Mouse (Mus musculus): ENCODE results near the gene Rnf215. TPM values are rescaled to one million over a fixed set of nuclear protein-coding genes. Genes with fewer than 3 reads are reported as not detected.

The Rnf215 gene
- polyA plus RNA-seq, 1 experiment = 9.1 TPM

- H3K36me3 ChIP-seq (replicated peaks; ENCODE audit: low read length) = peaks cover 18% of the 10 kb centered on the region
- peaks cover 35% of the 10 kb centered on the region for H3K4me1 ChIP-seq
- TF ChIP-seq GATA1 (IDR thresholded peaks at IDR 0.05; ENCODE audit: borderline replicate concordance, low read length) = no peak
- no peak for TF ChIP-seq FLI1 (IDR thresholded peaks at IDR 0.05; ENCODE audit: low read length)
- H3K9me3 ChIP-seq = no peaks in the 10 kb centered on the region
- H3K4me3 ChIP-seq (replicated peaks) = peak within 1 kb of the TSS; percentile 94
- peaks cover 13% of the 10 kb centered on the region for H3K27me3 ChIP-seq (replicated peaks)
Observed at GRCm38 (mm10) chr11:4186486-4187317, 51.7 kb downstream of the Rnf215 start, which contains the start of gene Tbc1d10a. TSS of gene Tbc1d10a (plus strand) at chr11:4186789.

- TF ChIP-seq FLI1 (IDR thresholded peaks at IDR 0.05; ENCODE audit: low read length) (no peak), GATA1 (IDR thresholded peaks at IDR 0.05; ENCODE audit: borderline replicate concordance, low read length) (no peak)
- Histone ChIP-seq H3K9me3 (no peaks in the 10 kb centered on the region), H3K36me3 (replicated peaks; ENCODE audit: low read length) (peaks cover 13% of the 10 kb centered on the region), H3K4me3 (replicated peaks) (peak overlapping the region; percentile 94), H3K4me1 (peaks cover 36% of the 10 kb centered on the region), H3K27me3 (replicated peaks) (peaks cover 16% of the 10 kb centered on the region)
Observed at GRCm38 (mm10) chr11:4187318-4187700, 52.3 kb downstream of the Rnf215 start.

GRCm38 (mm10) chr11:4189182-4189581 lies 54.2 kb downstream of the Rnf215 start:
- no peaks in the 10 kb centered on the region for H3K9me3 ChIP-seq
- peaks cover 3% of the 10 kb centered on the region for H3K36me3 ChIP-seq (replicated peaks; ENCODE audit: low read length)
- H3K4me1 ChIP-seq = peaks cover 50% of the 10 kb centered on the region
- TF ChIP-seq FLI1 (IDR thresholded peaks at IDR 0.05; ENCODE audit: low read length) (no peak), GATA1 (IDR thresholded peaks at IDR 0.05; ENCODE audit: borderline replicate concordance, low read length) (no peak)
- H3K27me3 ChIP-seq (replicated peaks) = peaks cover 20% of the 10 kb centered on the region
- no peak overlapping the region for H3K4me3 ChIP-seq (replicated peaks)

GRCm38 (mm10) chr11:4190677-4191076 lies 55.7 kb downstream of the Rnf215 start:
- H3K9me3 ChIP-seq = no peaks in the 10 kb centered on the region
- H3K4me3 ChIP-seq (replicated peaks) = no peak overlapping the region
- H3K27me3 ChIP-seq (replicated peaks) = peaks cover 20% of the 10 kb centered on the region
- TF ChIP-seq GATA1 (IDR thresholded peaks at IDR 0.05; ENCODE audit: borderline replicate concordance, low read length) (no peak), FLI1 (IDR thresholded peaks at IDR 0.05; ENCODE audit: low read length) (no peak)
- peaks cover 65% of the 10 kb centered on the region for H3K4me1 ChIP-seq
- peaks cover 3% of the 10 kb centered on the region for H3K36me3 ChIP-seq (replicated peaks; ENCODE audit: low read length)

Other genes starting within 250 kb of the Rnf215 start
- gene 4921536K21Rik, start 240.1 kb upstream of the Rnf215 start, polyA plus RNA-seq (2012; ENCODE audit: insufficient read depth, low replicate concordance) = 0.15 TPM in 1 of 2 replicates, not detected in the other
- gene Dusp18, start 240.0 kb upstream of the Rnf215 start, polyA plus RNA-seq (2012; ENCODE audit: insufficient read depth, low replicate concordance) = 0.70 TPM in 1 of 2 replicates, not detected in the other
- 11.8 and 25.3 TPM in 2 replicates for gene Slc35e4, start 220.5 kb upstream of the Rnf215 start, polyA plus RNA-seq (2012; ENCODE audit: insufficient read depth, low replicate concordance)
- gene Tcn2, start 203.0 kb upstream of the Rnf215 start, polyA plus RNA-seq (2012; ENCODE audit: insufficient read depth, low replicate concordance) = 2.7 and 9.7 TPM in 2 replicates
- gene Pes1, start 171.2 kb upstream of the Rnf215 start, polyA plus RNA-seq (2012; ENCODE audit: insufficient read depth, low replicate concordance) = 8.1 and 39.9 TPM in 2 replicates
- not detected in 2 replicates for gene 4930556J24Rik, start 158.4 kb upstream of the Rnf215 start, polyA plus RNA-seq (2012; ENCODE audit: insufficient read depth, low replicate concordance)
- gene Gal3st1, start 151.6 kb upstream of the Rnf215 start, polyA plus RNA-seq (2012; ENCODE audit: insufficient read depth, low replicate concordance) = not detected in 2 replicates
- gene Sec14l4, start 103.7 kb upstream of the Rnf215 start, polyA plus RNA-seq (2012; ENCODE audit: insufficient read depth, low replicate concordance) = not detected in 2 replicates
- not detected in 2 replicates for gene Sec14l3, start 70.4 kb upstream of the Rnf215 start, polyA plus RNA-seq (2012; ENCODE audit: insufficient read depth, low replicate concordance)
- gene Mtfp1, start 39.8 kb upstream of the Rnf215 start, polyA plus RNA-seq (2012; ENCODE audit: insufficient read depth, low replicate concordance) = 5.1 and 10.8 TPM in 2 replicates
- 12.4 and 22.6 TPM in 2 replicates for gene Sec14l2, start 11.8 kb upstream of the Rnf215 start, polyA plus RNA-seq (2012; ENCODE audit: insufficient read depth, low replicate concordance)
- 0.56 and 2.1 TPM in 2 replicates for gene Ccdc157, start 25.1 kb downstream of the Rnf215 start, polyA plus RNA-seq (2012; ENCODE audit: insufficient read depth, low replicate concordance)
- 43.3 and 56.7 TPM in 2 replicates for gene Sf3a1, start 25.1 kb downstream of the Rnf215 start, polyA plus RNA-seq (2012; ENCODE audit: insufficient read depth, low replicate concordance)
- gene Tbc1d10a, start 51.6 kb downstream of the Rnf215 start, polyA plus RNA-seq (2012; ENCODE audit: insufficient read depth, low replicate concordance) = 8.1 and 15.8 TPM in 2 replicates
- gene Castor1, start 83.0 kb downstream of the Rnf215 start, polyA plus RNA-seq (2012; ENCODE audit: insufficient read depth, low replicate concordance) = 1.4 TPM in 1 of 2 replicates, not detected in the other
- 1.2 and 6.5 TPM in 2 replicates for gene Osm, start 101.2 kb downstream of the Rnf215 start, polyA plus RNA-seq (2012; ENCODE audit: insufficient read depth, low replicate concordance)
- gene Lif, start 122.4 kb downstream of the Rnf215 start, polyA plus RNA-seq (2012; ENCODE audit: insufficient read depth, low replicate concordance) = 0.07 and 0.43 TPM in 2 replicates